Mouse (Mus musculus) c-Kit-positive CD71-negative TER-119-negative erythroid progenitor cells, embryonic 14.5 days (primary cell): ENCODE measurements around the gene Celf5.

Experiments
- DNase-seq: peaks from one replicate; pipeline ENCODE4 v3.0.0-alpha.2; 2013; ENCODE audit warnings: low read depth

Celf5 gene

DNA sequence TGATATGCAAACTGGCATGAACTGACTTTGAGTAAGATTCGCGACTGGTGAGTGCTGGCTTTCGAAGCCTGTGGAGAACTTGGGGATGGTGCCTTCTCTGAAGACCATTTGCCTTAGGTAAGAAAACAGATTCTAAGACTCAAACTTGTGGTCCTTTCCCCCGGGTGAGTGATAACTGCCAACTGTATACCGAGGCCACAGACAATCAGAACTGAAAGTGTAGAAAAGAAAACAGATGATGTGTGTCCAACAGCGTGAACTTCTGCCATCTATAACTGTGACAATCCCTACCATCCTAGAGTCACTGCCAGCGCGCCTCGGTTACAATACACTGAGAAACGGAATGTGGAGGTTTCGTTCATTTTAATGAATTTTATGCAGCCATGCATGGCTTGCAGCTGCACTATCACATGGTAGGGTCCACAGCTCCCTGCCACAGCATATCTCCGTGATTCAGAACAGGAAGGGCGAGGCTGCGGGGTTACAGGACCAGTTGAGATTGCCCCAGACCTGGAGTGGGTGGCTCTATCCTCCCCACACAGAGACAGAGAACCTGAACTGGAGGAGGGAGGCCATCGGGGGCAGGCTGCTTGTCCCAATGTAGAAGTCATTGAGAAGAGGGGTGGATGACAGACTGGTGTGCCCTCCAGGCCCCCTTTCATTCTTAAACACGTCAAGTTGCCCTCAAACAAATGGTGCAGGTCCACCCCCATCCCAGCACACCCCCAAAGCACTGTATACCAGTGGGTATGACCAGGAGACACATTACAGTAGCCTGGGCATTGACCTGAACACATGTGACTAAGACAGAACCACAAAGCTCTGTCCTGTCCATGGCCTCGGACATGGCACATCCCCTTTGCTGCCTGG lies 15.1 kb upstream of the Celf5 start:
- no peak for DNase-seq

- DNase-seq, result no peak
These were observed 14.5 kb upstream of the Celf5 start for GRCm38 (mm10) chr10:81496969-81497368.

DNA sequence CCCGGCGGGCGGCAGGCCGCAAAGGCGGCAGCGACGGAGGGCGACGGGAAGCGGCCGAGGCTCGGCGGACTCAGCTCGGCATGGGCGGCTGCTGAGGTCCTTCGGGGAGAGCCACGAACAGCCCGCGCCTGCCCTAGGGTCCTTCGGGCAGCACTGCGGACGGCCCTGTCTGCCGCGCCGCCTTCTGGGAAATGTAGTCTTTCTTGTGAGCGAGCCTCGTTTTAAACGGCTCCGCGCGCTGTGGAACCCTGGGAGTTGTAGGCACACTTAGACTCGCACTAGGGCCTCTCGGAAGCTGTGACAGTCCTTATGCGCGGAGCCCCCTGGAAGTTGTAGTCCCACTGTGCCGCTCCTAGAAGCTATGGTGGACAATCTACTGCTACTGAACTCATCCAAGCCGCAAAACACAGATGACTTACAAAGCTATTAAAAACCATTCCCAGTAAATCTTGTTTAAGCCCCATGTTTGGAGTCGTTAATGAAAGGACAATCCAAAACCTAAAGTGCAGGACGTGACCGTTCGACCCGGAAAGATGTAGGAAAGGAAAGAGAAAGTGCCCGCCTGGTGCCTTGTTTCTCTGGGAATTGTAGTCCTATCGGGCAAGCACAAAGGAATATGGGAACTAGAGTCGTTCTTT lies 13.9 kb upstream of the Celf5 start, which contains the start of gene Ncln:
Gene Ncln (minus strand): TSS at position 129 of the 638 bp plus-strand sequence.
- DNase-seq, result peak; percentile 95

- DNase-seq, result no peak
These were observed 13.2 kb upstream of the Celf5 start for GRCm38 (mm10) chr10:81495616-81496263.

- DNase-seq, result no peak
These were observed 12.6 kb upstream of the Celf5 start for GRCm38 (mm10) chr10:81495151-81495550.

DNA sequence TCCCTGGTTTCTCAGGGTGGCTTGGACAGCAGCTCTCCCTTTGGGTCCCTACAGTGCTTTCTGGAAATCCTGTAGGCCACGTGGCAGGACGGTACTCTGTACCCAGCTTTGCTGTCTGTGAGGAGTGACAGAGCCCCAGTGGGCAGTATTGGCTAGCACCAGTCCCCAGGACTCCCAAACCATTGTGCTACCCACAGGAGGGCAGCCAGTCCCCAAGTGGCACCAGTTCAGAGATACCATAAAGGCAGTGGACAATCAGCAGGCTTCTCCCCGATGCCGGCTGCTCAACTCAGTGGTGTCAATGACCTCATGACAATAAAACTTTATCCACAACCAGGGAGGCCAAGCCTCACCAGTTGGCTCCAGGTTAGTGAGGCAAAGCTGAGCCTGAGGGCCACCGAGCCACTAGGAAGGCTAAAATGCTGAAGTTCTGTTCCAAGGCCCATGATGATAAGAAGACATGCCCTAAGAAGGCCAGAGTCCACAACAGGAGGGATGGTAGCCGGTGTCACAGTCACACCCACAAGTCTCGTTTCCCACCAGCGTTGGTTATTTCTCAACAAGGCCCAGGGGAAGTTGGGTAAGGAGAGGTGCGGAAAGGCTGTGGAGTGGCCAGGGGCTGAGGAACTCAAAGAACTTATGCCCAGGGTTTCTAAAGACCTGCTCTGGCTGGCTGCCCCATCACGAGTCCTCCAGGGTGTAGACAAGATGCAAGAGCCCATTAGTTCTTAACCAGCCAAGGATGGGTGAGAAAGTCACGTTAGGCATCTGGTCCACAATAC lies 11.9 kb upstream of the Celf5 start:
- DNase-seq, result no peak

- DNase-seq, result no peak
These were observed 11.2 kb upstream of the Celf5 start for GRCm38 (mm10) chr10:81493601-81494220.

GRCm38 (mm10) chr10:81492606-81493240 lies 10.2 kb upstream of the Celf5 start:
- DNase-seq, result no peak

DNA sequence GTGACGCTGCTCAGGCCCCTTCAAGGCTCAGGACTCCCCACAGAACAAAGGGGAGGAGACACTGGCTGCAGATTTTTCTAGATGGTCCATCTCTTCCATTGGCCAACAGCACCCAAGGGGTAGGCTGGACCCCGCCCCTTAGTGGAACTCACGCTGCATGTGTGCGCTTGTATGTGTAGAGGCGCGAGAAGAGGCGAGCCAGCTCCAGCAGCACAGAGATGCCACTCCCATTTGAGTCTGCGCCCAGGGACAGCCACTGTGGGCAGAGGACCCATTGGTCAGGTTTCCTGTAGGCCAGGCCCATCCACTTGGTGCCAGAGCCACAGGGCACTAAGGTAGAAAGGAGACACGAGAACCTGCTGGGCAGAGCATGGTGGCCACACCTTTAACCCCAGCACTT lies 8.5 kb upstream of the Celf5 start:
- no peak for DNase-seq

- DNase-seq, result no peak
These were observed 7.4 kb upstream of the Celf5 start for GRCm38 (mm10) chr10:81489941-81490340.

DNA sequence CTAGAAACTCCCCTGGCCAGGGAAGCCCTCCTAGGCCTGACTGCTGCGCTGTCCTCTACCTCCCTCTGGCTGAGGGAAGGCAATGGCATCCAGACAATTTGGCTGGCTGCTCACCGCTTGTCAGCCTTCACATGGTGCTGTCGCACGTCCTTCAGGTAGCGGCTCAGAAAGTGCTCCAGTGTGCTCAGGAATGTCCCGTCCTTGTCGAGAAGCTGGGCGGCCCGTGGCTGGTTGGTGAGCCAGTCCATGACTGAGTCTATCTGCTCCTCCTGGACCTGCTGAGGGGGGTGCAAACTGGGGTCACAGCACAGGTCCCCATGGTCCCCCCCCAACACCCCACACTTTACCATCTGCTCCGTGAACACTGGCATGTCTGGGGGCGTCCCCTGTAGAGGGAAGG lies 5.6 kb upstream of the Celf5 start:
- no peak for DNase-seq

DNA sequence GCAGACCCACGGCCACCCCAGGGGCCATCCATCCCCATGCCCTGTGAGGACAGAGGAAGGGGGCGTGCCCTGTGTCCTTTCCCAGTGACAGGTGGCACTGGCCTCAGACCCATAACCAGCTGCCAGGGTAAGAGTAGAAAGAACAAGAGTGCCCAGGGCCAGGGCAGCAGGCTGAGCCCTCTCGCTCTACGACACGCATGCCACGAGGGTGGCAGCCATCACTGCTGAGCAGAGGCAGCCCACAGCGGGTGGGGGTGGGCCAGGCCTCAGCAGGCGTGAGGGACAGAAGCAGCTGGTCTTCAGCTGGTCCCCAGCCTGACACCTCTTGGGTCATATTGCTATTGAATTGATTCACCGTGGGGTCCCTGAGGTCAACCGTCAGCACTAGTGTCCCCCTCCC lies 4.0 kb upstream of the Celf5 start:
- DNase-seq, result no peak

DNA sequence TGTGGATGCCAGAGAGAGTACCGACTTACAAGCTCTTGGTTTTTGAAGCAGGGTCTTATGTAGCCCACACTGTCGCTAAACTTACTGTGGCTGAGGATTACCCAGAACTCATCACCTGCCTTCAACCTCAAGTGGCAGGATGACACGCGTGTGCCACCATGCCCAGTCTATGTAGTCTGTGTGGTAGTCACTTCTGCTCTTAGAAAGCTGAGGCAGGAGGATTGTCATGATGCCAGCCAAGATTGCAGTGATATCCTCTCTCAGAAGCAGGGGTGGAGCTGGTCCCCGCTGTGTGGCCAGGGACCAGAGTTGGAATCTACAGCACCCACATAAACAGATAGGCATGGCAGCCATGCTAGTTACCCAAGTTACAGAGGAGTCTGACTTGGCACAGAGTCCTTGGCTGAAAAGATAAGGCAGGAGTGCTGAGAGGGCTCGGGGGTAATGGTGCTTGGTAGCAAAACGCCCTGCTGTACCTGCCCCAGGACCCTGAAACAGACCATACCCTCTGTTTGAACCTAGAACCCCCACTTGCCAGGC lies 3.0 kb upstream of the Celf5 start:
- no peak for DNase-seq

DNA sequence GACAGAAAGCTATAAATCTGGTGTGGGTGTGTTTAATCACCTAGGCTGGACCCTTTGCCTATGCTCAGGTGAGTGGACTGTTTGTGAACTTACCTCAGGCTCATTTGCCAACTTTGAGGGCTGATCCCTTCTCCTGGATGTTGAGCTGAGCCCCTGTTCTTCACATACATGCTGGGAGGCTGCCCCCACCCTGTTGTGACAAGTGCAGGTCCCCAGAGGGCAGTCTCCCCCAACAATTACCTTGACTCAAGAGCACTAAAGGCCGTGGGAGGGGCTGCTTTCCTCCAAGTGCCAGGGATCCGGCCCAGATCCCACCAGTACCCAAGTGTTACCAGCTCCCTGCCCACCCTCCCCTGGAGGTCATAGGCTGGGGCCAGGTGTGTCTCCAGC lies 2.5 kb upstream of the Celf5 start:
- no peak for DNase-seq

DNA sequence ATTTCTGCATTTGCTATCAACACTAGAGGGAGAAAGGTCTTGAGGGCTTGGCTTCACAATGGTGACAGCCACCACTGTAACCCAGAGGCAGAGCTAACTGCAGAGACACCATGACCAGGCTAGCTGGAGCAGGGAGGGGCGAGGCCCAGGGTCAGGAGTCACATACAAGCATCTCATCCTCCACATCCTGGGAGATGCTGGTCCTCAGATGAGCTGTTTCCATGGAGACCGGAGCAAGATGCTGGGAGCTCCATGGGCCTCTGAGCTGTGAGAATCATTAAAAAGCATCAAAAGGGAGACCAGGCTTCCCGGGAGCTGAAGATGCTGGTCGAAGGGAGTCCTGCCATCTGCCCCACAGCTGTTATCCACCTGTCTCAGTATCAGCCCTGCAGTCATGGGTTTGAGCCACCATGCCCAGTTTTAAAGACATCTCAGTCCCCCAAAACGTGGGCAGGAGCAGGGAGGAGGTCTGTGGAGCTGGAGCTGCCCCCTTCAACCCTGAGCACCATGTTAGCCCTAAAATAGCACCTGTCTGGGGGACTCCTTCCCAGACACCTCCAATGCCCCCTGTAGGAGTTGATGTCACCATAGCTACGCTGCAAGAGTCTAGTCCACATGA lies 2.0 kb upstream of the Celf5 start:
- DNase-seq, result no peak

DNA sequence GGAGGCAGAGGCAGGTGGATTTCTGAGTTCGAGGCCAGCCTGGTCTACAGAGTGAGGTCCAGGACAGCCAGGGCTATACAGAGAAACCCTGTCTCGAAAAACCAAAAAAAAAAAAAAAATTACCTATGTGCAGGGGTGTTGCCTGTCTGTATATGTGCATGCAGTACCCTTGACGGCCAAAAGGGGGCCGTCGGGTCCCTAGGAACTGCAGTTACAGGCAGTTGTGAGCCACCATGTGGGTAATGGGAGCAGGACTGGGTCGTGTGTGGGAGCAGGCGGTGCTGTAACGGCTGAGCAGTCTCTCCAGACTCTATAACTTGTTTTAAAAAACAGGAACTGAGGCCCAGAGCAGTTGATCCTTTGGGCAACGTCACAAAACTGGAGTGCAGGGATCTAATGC lies 1.5 kb upstream of the Celf5 start:
- no peak for DNase-seq

DNA sequence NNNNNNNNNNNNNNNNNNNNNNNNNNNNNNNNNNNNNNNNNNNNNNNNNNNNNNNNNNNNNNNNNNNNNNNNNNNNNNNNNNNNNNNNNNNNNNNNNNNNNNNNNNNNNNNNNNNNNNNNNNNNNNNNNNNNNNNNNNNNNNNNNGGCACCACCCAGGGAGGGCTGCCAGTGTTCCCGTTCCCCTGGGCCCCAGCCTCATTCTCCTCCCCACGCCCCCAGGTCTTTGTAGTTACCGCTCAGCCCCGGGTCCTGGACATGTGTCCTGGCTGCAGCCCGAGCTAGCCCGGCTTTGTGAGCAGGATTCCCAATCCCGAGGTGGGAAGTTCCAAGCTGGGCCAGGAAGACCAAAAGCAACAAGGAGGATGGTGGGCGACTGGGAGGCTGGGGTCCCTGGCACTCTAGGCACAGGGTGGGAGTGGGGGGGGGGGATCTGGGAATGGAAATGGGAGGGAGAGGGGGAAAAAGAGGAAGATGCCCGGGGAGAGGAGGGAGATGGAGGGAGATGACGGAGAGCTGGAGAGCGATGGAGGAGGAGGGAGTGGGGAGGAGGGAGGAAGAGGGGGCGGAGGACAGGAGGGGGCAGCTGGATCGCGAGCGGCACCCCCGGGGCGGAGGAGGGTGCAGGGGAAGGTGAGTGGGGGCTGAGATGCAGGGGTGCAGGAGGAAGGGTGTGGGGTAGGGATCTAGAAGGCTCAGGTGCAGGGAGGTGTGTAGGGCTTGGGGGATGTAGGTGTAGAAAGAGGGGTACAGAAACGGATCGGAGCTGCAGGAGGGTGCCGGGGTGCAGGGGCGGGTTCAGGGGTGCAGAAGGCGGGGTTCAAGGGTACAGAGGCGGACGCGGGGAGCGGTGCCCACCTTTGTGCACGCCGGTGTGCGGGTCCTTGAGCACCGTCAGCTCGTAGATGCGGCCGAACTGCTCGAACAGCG lies 640 bp downstream of the Celf5 start:
- DNase-seq, result no peak

DNA sequence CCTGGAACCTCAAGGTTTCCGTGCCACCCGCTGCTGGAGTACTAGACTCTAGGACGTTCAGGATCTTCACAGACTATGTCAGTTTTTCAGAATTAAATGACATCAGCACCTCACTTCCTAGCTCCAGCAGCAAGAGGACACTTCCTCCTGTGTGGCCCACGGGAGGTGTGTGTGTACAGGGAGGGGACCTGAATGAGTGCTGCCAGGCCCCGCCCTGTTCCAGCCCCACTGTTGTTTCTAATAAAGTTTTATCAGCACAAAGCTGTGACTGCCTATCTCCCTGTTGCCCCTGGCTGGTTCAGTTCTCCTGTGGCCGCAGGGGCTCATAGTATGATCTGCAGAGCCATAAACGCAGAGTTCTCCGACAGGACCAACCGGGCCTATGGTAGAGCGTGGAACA lies 8.0 kb downstream of the Celf5 start:
- DNase-seq, result no peak

GRCm38 (mm10) chr10:81473003-81473451 lies 9.5 kb downstream of the Celf5 start:
- DNase-seq, result no peak
